Mouse (Mus musculus) lung, postnatal 0 days (tissue): ENCODE measurements at regions not wholly inside any gene's neighbourhood (a gene's known extent, or its start where the extent isn't known, plus 50 kb on each side); places are given as distances from the start of the nearest gene placed in this dataset.

Experiments
- ATAC-seq: fragments of 200-750 bp; cut with Nextera tagmentation; 2 replicates; pipeline ENCODE4 v1.8.0; 2017; ENCODE audit warnings: moderate library complexity
- DNase-seq: peaks from one replicate; pipeline ENCODE4 v3.0.0-alpha.2; 2016; ENCODE audit warnings: low spot score
- H3K27ac ChIP-seq: fragments of 300-500 bp; sonication (generic); 2 replicates; pipeline ENCODE4 v1.5.1; 2014; ENCODE audit warnings: antibody characterized with exemption, mild to moderate bottlenecking, low read length, mixed read lengths
- H3K27me3 ChIP-seq: fragments of 300-500 bp; sonication (generic); replicated peaks from 2 replicates; pipeline ENCODE4 v1.6.1; 2014; ENCODE audit warnings: low read length, mixed read lengths; ENCODE audit not compliant: insufficient read depth
- H3K36me3 ChIP-seq: fragments of 300-500 bp; sonication (generic); 2 replicates; pipeline ENCODE4 v1.6.1; 2014; ENCODE audit warnings: low read length, mixed read lengths; ENCODE audit not compliant: insufficient read depth
- H3K4me1 ChIP-seq: fragments of 300-500 bp; sonication (generic); 2 replicates; pipeline ENCODE4 v1.6.1; 2014; ENCODE audit warnings: antibody characterized with exemption, low read depth, low read length, mixed read lengths; ENCODE audit not compliant: insufficient read depth
- H3K4me2 ChIP-seq: fragments of 300-500 bp; sonication (generic); replicated peaks from 2 replicates; pipeline ENCODE4 v1.6.1; 2014; ENCODE audit warnings: low read depth, mild to moderate bottlenecking, low read length, moderate library complexity, mixed read lengths
- H3K4me3 ChIP-seq: fragments of 300-500 bp; sonication (generic); 2 replicates; pipeline ENCODE4 v1.5.1; 2014; ENCODE audit warnings: low read depth, low read length
- H3K9ac ChIP-seq: fragments of 300-500 bp; sonication (generic); replicated peaks from 2 replicates; pipeline ENCODE4 v1.6.1; 2014; ENCODE audit warnings: low read depth, mild to moderate bottlenecking
- H3K9me3 ChIP-seq: fragments of 300-500 bp; sonication (generic); 2 replicates; pipeline ENCODE4 v1.6.1; 2016; ENCODE audit warnings: low read length, mixed read lengths
- CTCF ChIP-seq: IDR thresholded peaks from 2 replicates; pipeline ENCODE4 v1.5.1; 2016; ENCODE audit warnings: antibody characterized with exemption, mild to moderate bottlenecking
- EP300 ChIP-seq: IDR thresholded peaks from 2 replicates; pipeline ENCODE4 v1.6.1; 2016; ENCODE audit warnings: antibody characterized with exemption, mild to moderate bottlenecking, control low read depth
- WGBS: fragments of 180-500 bp; shearing (Covaris S2); extraction: QIAGEN DNeasy Blood & Tissue Kit; methylation state at CpG from one replicate; pipeline ENCODE4 v1.1.7; 2014; 5-methylcytosine and 5-hydroxymethylcytosine counted together

GRCm38 (mm10) chr16:7895786-7896185 is 529.1 kb downstream of the Tmem114 start:
- Histone ChIP-seq H3K36me3 (no peaks in the 10 kb centered on the region), H3K4me3 (no peak overlapping the region), H3K4me1 (no peaks in the 10 kb centered on the region), H3K27ac (no peak overlapping the region), H3K9me3 (no peaks in the 10 kb centered on the region), H3K4me2 (no peak overlapping the region), H3K9ac (no peak overlapping the region), H3K27me3 (no peaks in the 10 kb centered on the region)
- DNase-seq (peak; percentile 3), ATAC-seq (no peak)
- TF ChIP-seq EP300 (no peak), CTCF (no peak)
- 67% methylated on average over 2 of the region's 2 CpGs for WGBS

- no peaks in the 10 kb centered on the region for H3K36me3 ChIP-seq
- WGBS: 74% methylated on average over 5 of the region's 5 CpGs
- H3K27me3 ChIP-seq: no peaks in the 10 kb centered on the region
- no peak for ATAC-seq
- H3K9ac ChIP-seq: no peak overlapping the region
- H3K4me3 ChIP-seq: no peak overlapping the region
- no peak overlapping the region for H3K4me2 ChIP-seq
- no peak for TF ChIP-seq EP300
- no peak for TF ChIP-seq CTCF
- no peak for DNase-seq
- no peaks in the 10 kb centered on the region for H3K9me3 ChIP-seq
- H3K27ac ChIP-seq: no peak overlapping the region
- no peaks in the 10 kb centered on the region for H3K4me1 ChIP-seq
These were observed 532.1 kb downstream of the Tmem114 start for GRCm38 (mm10) chr16:7892799-7893198.

GRCm38 (mm10) chr16:7863406-7863805 is 561.5 kb downstream of the Tmem114 start:
- Histone ChIP-seq H3K27me3 (no peaks in the 10 kb centered on the region), H3K36me3 (no peaks in the 10 kb centered on the region), H3K4me2 (no peak overlapping the region), H3K9ac (no peak overlapping the region), H3K9me3 (no peaks in the 10 kb centered on the region), H3K27ac (no peak overlapping the region), H3K4me1 (no peaks in the 10 kb centered on the region), H3K4me3 (no peak overlapping the region)
- DNase-seq (no peak), ATAC-seq (no peak)
- TF ChIP-seq EP300 (no peak), CTCF (no peak)
- WGBS: 97% methylated on average over 2 of the region's 2 CpGs

- TF ChIP-seq EP300 (no peak), CTCF (no peak)
These were observed 585.8 kb downstream of the Tmem114 start for GRCm38 (mm10) chr16:7839139-7839538.

GRCm38 (mm10) chr16:7831142-7831541 is 593.8 kb downstream of the Tmem114 start:
- Histone ChIP-seq H3K9me3 (no peaks in the 10 kb centered on the region), H3K4me1 (no peaks in the 10 kb centered on the region), H3K4me2 (no peak overlapping the region), H3K27ac (no peak overlapping the region), H3K4me3 (no peak overlapping the region), H3K36me3 (no peaks in the 10 kb centered on the region), H3K27me3 (no peaks in the 10 kb centered on the region), H3K9ac (no peak overlapping the region)
- WGBS: 42% methylated on average over 6 of the region's 6 CpGs
- no peak for TF ChIP-seq EP300
- TF ChIP-seq CTCF: no peak
- DNase-seq (no peak), ATAC-seq (no peak)

More at GRCm38 (mm10) chr16:7839139-7839538, 585.8 kb downstream of the Tmem114 start:
- Histone ChIP-seq H3K9ac (no peak overlapping the region), H3K9me3 (no peaks in the 10 kb centered on the region), H3K4me3 (no peak overlapping the region), H3K4me2 (no peak overlapping the region), H3K27me3 (no peaks in the 10 kb centered on the region), H3K36me3 (no peaks in the 10 kb centered on the region), H3K27ac (no peak overlapping the region), H3K4me1 (no peaks in the 10 kb centered on the region)
- WGBS: 44% methylated on average over 5 of the region's 5 CpGs
- ATAC-seq (no peak), DNase-seq (no peak)

GRCm38 (mm10) chr16:7829939-7830650 is 594.8 kb downstream of the Tmem114 start:
- no peak overlapping the region for H3K4me3 ChIP-seq
- no peaks in the 10 kb centered on the region for H3K4me1 ChIP-seq
- WGBS: 70% methylated on average over 9 of the region's 9 CpGs
- H3K9me3 ChIP-seq: no peaks in the 10 kb centered on the region
- ATAC-seq (no peak), DNase-seq (no peak)
- H3K9ac ChIP-seq: no peak overlapping the region
- H3K27ac ChIP-seq: no peak overlapping the region
- no peaks in the 10 kb centered on the region for H3K27me3 ChIP-seq
- no peaks in the 10 kb centered on the region for H3K36me3 ChIP-seq
- no peak overlapping the region for H3K4me2 ChIP-seq
- no peak for TF ChIP-seq EP300
- TF ChIP-seq CTCF: no peak
